Mouse (Mus musculus) spleen, postnatal 14 days (tissue): ENCODE results near the gene 2310039H08Rik.
A peak's percentile ranks its signal among the peaks of the same experiment; 100 is the strongest.
"Not testable (repeated sequence)": the region's sequence is repeated elsewhere in the genome, so short reads cannot be mapped to it uniquely, and the experiment has no call there.

ENCODE experiments used
- DNase-seq, 2 experiments: peaks; one replicate each; pipeline ENCODE4 v3.0.0; 2021 to 2022; ENCODE audit warnings: low spot score in 2 of 2

Gene 2310039H08Rik

DNA sequence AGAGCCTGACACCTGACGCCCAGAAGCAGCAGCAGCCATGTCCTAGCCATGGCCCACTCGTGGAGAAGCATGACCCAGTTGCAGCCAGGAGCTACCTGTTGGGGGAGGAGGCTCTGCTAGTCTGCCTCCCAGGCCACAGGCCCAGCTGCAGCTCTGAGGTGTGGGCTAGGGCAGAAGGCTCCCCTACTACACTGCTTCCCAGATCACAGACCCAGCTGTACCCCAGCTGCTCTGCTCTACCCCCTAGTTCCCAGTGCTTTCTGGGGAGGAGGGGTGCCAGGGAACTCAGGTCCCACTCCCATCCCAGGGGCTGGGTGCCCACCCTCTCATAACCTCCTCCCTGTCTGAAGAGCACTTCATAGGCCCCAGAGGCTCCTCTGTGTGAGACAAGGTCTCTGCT lies 8.9 kb upstream of the 2310039H08Rik start, which contains the start of gene Ptcra:
Ptcra (minus strand) TSS at position 169 of the 400 bp plus-strand sequence.
- DNase-seq: no peak

DNA sequence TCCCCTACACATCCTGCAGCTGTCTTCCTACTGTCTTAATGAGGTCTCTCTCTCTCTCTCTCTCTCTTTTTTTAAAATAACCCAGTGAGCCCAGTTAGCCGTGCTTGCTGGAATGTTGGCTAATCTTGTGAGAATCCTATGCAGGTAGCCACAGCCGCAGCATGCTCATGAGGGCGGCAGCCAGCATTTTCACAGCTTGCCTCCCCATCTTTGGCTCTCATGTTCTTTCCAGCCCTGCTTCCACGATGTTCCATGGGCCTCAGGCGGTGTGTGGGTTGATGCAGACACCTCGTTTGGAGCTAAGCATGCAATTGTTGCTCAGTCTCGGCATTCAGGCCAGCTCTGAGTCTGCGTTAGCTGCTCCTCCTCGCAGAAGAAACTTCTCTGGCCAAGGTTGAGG lies 7.5 kb upstream of the 2310039H08Rik start:
- DNase-seq: not testable (repeated sequence)

DNA sequence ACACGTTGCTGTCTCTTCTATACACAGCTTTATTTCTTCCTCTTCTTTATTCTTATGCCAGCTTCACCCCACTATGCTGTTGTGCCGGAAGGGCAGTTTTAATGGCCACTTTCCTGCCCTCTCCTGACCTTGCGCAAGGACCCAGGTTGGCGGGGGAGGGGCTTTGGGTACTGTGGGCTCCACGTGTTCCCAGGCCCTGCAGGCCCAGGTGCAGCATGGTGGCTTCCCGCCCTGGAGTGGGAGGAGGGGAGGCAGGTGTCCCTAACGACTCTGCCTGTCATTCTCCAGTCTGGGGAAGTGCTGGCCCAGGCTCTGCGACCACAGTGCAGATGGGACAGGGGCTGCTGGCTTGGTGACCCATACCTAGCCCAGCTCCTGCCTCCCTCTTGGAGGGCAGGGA lies 4.6 kb upstream of the 2310039H08Rik start:
- no peak for DNase-seq

DNA sequence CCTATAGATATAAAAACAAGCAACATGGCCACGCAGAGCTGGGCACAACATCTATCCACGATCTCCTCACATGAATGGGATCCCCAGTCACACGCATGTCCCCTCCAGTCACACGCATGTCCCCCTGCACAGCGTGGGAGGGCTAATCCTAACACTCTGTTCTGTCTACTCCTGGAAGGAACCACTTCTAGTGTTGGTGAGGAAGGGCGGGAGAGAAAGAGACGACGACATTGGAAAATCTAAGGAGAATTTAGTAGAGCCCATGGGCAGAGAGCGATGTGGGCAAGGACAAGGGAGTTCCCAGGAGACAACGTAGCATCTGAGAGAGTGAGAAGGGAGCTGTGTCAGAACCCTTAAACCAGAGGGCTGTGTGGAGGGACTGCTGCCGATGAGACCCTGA lies 1.9 kb upstream of the 2310039H08Rik start:
- DNase-seq: no peak

GRCm38 (mm10) chr17:46771025-46771424 lies 1.4 kb upstream of the 2310039H08Rik start:
- no peak for DNase-seq

- no peak for DNase-seq
These were observed 819 bp upstream of the 2310039H08Rik start for GRCm38 (mm10) chr17:46771616-46772015.

GRCm38 (mm10) chr17:46772038-46772403 lies 414 bp upstream of the 2310039H08Rik start:
- no peak for DNase-seq

DNA sequence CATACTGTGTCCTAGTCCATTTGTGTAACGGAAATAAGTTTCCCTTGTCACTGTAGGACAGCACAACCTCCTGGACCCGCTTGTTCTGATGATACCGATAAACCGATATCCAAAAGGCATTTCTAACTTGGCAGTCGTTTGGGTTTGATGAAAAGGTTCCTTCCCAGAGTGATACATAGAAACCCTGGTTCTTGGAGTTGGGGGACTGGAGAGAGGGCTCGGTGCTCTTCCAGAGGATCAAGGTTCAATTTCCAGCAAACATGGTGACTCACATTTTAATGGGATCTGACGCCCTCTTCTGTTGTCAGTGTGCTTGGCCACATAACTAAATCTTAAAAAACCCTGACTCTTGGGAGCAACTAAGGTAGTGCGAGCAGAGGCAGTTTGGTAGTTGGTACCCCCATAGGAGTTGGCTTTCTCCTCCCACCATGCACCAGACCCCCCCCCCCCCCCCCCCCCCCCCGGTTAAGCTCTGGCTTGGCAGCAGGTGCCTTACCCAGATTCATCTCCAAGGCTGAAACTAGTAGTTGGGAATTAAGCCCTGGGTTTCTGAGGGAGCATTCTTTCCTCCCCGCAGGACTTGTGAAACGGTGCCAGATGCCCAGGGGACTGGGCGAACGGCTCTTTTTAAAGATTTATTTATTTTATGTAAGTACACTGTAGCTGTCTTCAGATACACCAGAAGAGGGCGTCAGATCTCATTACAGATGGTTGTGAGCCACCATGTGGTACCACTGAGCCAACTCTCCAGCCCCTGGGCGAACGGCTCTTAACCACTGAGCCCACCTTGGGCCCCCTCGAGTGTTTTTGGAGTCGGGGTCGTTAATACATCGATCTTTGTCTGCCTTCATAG lies 1.1 kb downstream of the 2310039H08Rik start:
- DNase-seq: no peak

GRCm38 (mm10) chr17:46774131-46774472 lies 1.7 kb downstream of the 2310039H08Rik start:
- no peak for DNase-seq

DNA sequence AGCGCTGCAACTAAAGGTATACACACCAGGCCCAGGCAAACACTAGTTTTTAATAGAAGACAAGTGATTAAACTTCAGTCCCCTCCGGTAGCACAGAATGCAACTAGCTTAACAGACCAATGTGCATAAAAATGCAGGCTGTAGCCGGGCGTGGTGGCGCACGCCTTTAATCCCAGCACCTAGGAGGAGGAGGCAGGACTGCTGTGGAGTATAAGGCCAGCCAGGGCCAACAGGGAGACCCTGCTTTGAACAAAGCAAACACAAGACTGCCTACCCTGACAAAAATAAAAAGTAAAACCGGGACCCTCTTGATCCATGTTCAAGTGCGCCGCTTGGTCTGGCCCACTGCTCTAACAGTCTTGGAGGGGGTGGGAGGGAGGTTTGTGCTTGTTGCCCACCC lies 2.6 kb downstream of the 2310039H08Rik start:
- DNase-seq: no peak

GRCm38 (mm10) chr17:46776087-46776486 lies 3.7 kb downstream of the 2310039H08Rik start:
- no peak for DNase-seq

DNA sequence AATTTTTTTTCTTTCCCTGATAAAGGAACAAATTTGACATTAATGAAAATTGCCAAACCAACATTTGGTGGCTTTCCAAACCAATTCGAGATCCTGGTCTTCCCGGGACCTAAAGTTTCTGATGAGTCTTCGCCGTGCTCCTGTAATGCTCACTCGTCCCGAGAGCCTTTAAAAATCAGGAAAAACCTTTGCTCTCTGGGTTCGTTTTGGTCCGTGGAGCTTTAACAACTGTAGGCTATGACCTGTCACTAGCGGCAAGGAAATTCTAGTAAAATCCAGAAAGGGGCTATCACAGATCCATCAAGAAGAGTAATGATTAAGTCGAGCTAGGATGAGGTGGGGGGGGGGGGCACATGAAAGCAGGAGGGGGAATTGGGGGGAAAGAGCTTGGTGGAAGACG lies 9.4 kb downstream of the 2310039H08Rik start:
- no peak for DNase-seq

GRCm38 (mm10) chr17:46782341-46783221 lies 10.1 kb downstream of the 2310039H08Rik start, which contains the start of gene Rpl7l1:
Gene Rpl7l1, minus strand, starts transcription at chr17:46782672.
- DNase-seq: peak; percentile 87 to 90

GRCm38 (mm10) chr17:46783222-46783565 lies 10.8 kb downstream of the 2310039H08Rik start:
- DNase-seq: no peak

DNA sequence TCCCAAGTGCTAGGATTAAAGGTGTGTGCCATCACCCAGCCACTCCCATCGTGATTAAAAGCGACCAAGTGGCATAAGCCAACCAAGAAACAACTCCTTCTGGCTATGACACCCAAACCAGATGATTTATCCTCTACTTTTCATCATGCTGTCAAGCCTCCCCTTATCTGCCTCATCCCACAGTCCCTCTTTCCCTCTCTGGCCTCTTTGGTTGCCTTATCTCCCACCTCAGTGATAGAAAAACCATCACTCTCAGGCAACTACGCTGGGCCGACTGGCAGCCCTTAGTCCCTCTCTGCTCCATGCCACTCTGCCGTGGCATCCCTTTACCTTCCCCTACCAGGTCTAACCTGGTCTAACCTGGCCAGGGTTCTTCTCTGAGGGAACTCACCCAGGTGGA lies 14.5 kb downstream of the 2310039H08Rik start:
- DNase-seq: no peak

DNA sequence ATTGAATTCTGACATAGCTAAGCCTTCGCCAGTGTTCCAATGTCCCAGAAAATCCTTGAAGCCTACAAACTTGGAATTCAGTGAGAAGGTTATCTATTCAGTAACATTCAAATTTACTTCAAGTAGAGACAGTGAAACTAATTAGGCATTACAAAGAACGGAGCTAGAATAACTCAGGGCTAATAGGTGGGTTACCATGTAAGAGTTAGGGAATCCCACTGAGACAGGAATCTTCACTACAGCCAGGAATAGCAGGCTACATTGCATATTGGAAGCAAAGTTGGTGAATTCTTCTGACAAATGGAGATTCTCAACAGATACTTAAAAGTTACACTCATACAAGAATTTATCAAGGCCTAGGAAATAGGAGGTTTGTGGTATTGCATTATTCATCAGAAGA lies 15.5 kb downstream of the 2310039H08Rik start:
- not testable (repeated sequence) for DNase-seq

- no peak for DNase-seq
These were observed 20.5 kb downstream of the 2310039H08Rik start for GRCm38 (mm10) chr17:46792963-46793362.

- DNase-seq: no peak
These were observed 24.3 kb downstream of the 2310039H08Rik start for GRCm38 (mm10) chr17:46796743-46797142.

DNA sequence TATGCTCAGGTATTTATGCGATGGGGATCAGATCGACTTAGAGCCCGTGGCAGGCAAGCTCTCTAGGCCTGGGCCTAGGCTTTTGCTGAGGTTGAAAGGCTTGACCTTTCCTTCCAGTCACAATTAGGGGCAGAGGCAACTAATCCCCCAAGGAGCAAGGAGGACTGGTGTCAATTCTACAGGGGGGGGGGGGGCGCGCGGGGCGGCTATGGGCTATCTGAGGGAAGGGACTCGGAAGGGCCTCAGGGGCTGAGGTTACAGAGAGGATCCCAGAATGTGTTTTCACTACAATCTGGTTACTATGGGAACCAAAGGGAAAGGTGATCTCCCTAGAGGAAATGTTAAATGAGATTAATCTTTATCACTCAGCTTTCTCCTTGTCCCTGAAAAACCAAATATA lies 25.0 kb downstream of the 2310039H08Rik start:
- DNase-seq: no peak

DNA sequence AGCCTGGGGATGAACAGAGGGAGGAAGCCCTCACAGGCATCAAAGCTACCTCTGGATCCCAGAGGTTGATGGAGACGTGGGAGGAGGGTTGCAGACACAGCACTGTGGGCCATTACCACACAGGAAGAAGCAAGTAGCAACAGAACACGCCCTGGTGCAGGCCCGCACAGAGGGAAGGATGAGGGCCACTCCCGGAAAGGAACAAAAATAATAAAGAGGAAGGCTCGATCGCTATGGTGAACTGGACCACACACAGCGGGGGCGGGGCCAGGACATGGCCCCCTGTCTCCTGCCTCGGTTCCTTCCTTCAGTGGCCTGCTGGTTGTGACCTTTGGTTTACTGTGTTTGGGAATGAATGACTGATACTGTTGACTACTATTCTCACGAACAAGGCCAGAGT lies 27.2 kb downstream of the 2310039H08Rik start:
- no peak for DNase-seq

- DNase-seq: no peak
These were observed 29.3 kb downstream of the 2310039H08Rik start for GRCm38 (mm10) chr17:46801761-46802160.

- DNase-seq: no peak
These were observed 35.9 kb downstream of the 2310039H08Rik start for GRCm38 (mm10) chr17:46808376-46808775.
